Mouse (Mus musculus) kidney, embryonic 14.5 days (tissue): ENCODE measurements at regions not wholly inside any gene's neighbourhood (a gene's known extent, or its start where the extent isn't known, plus 50 kb on each side); places are given as distances from the start of the nearest gene placed in this dataset.

Experiments used
- ATAC-seq: fragments of 200-750 bp; cut with Nextera tagmentation; 2 replicates; pipeline ENCODE4 v1.8.0; 2017; ENCODE audit warnings: moderate number of reproducible peaks, mild to moderate bottlenecking, moderate TSS enrichment, moderate library complexity; ENCODE audit not compliant: low FRiP score, low TSS enrichment
- H3K27ac ChIP-seq: fragments of 300-500 bp; sonication (generic); 2 replicates; pipeline ENCODE4 v1.5.1; 2014; ENCODE audit warnings: low read depth, mild to moderate bottlenecking, low read length, moderate library complexity, mixed read lengths
- H3K27me3 ChIP-seq: fragments of 300-500 bp; sonication (generic); 2 replicates; pipeline ENCODE4 v1.6.1; 2014; ENCODE audit warnings: mild to moderate bottlenecking, low read length; ENCODE audit not compliant: control insufficient read depth, insufficient read depth
- H3K36me3 ChIP-seq: fragments of 300-500 bp; sonication (generic); 2 replicates; pipeline ENCODE4 v1.6.1; 2014; ENCODE audit warnings: low read length, mixed read lengths; ENCODE audit not compliant: control insufficient read depth, insufficient read depth
- H3K4me1 ChIP-seq: fragments of 300-500 bp; sonication (generic); 2 replicates; pipeline ENCODE4 v1.6.1; 2014; ENCODE audit warnings: low read length, mixed read lengths; ENCODE audit not compliant: control insufficient read depth, insufficient read depth
- H3K4me2 ChIP-seq: fragments of 300-500 bp; sonication (generic); replicated peaks from 2 replicates; pipeline ENCODE4 v1.6.1; 2014; ENCODE audit warnings: low read depth, mild to moderate bottlenecking, low read length
- H3K4me3 ChIP-seq: fragments of 300-500 bp; sonication (generic); 2 replicates; pipeline ENCODE4 v1.5.1; 2014; ENCODE audit warnings: mild to moderate bottlenecking, low read length
- H3K9ac ChIP-seq: fragments of 300-500 bp; sonication (generic); 2 replicates; pipeline ENCODE4 v1.6.1; 2014; ENCODE audit warnings: low read depth, mild to moderate bottlenecking, low read length, moderate library complexity
- H3K9me3 ChIP-seq: fragments of 300-500 bp; sonication (generic); 2 replicates; pipeline ENCODE4 v1.6.1; 2016; ENCODE audit warnings: low read length; ENCODE audit not compliant: control insufficient read depth
- WGBS: fragments of 180-500 bp; shearing (Covaris S2); extraction: QIAGEN DNeasy Blood & Tissue Kit; methylation state at CpG from one replicate; pipeline ENCODE4 v1.1.7; 2014; 5-methylcytosine and 5-hydroxymethylcytosine counted together

DNA sequence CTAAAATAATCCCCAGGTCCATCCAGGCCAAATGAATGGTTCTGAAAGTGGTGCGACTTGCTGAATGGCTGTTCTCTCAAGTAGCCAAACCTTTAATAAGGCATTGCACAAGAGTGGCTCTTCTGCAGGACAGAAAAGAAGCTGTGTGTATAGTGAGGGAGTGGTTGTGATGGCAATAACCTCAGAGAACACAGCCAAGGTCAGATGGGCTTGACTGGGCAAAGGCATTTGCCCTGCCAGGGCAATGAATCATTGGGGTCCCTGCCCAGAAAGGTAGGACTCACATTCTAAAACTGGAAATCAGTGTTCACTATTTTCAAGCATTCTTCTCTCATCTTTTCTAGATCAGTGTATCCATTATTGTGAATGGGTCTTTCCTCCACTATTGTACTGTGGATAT is 295.4 kb upstream of the Usp25 start:
- Histone ChIP-seq H3K27me3 (no peaks in the 10 kb centered on the region), H3K4me1 (no peaks in the 10 kb centered on the region), H3K4me2 (no peak overlapping the region), H3K36me3 (no peaks in the 10 kb centered on the region), H3K9ac (no peak overlapping the region), H3K27ac (no peak overlapping the region), H3K9me3 (no peaks in the 10 kb centered on the region), H3K4me3 (no peak overlapping the region)
- WGBS, result 90% methylated on average over 1 of the region's 1 CpGs
- ATAC-seq, result no peak

- no peak overlapping the region for H3K27ac ChIP-seq
- WGBS, result 27% methylated on average over 6 of the region's 6 CpGs
- no peaks in the 10 kb centered on the region for H3K27me3 ChIP-seq
- H3K36me3 ChIP-seq, result no peaks in the 10 kb centered on the region
- H3K9me3 ChIP-seq, result no peaks in the 10 kb centered on the region
- H3K4me3 ChIP-seq, result no peak overlapping the region
- no peak overlapping the region for H3K9ac ChIP-seq
- no peak for ATAC-seq
- no peak overlapping the region for H3K4me2 ChIP-seq
- no peaks in the 10 kb centered on the region for H3K4me1 ChIP-seq
These were observed 318.6 kb upstream of the Usp25 start for GRCm38 (mm10) chr16:76694913-76695312.

DNA sequence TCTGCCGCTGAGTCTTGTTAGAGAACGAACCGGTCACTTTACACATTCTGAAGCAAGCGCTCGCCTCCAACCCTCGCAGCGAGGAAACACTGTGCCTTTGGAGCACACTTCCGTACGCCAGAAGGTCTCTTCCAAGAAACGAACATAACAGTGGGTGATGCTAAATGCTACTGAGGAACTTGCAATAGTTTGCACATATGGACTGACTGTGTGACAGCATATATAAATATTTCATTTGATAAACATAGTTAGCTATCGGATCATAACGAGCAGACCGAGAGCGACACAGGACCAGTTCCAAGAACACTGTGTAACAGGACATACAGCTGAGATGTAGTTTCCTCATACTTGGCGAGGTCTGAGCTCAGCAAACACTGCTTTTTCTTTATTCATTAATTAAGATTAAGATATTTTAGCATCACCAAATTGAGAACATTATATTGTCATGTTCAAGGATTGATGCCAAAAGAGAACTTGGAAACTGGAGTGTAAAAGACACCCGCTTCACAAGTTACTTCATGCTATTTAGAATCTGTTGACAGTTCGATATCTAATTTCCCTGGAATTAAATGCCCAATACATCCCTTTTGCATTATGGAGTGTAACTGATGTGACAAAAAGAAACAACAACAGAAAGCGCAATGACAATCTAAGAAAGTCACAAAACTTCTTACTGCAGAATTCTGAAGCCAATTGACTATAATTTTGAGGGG is 314.3 kb upstream of the Nrip1 start:
- ATAC-seq, result no peak
- no peak overlapping the region for H3K4me2 ChIP-seq
- WGBS, result 95% methylated on average over 18 of the region's 18 CpGs

DNA sequence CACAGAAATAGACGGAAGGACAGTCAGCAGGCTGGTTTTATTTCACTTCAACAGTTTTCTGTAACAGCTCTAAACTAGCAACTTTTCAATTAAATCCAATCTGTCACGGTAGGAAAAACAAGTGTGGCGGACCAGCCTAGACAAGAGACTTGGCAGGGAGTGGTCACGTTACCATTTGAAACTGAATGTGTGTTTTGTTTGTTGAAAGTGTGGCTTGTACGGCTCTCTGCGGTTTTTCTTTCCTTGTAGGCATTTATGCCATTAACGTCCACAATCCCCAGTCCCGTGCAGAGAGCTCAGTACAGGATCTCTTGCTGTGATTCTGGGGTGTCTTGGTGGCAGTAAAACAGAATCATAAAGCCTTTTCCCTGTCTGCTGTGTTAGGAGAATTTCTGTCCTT is 311.9 kb upstream of the Nrip1 start:
- Histone ChIP-seq H3K27me3 (no peaks in the 10 kb centered on the region), H3K4me1 (no peaks in the 10 kb centered on the region), H3K9me3 (no peaks in the 10 kb centered on the region), H3K9ac (no peak overlapping the region), H3K36me3 (no peaks in the 10 kb centered on the region), H3K4me3 (no peak overlapping the region), H3K4me2 (no peak overlapping the region), H3K27ac (no peak overlapping the region)
- WGBS, result 44% methylated on average over 8 of the region's 8 CpGs
- ATAC-seq, result no peak

More for the DNA sequence above, 314.3 kb upstream of the Nrip1 start:
- Histone ChIP-seq H3K27ac (no peak overlapping the region), H3K9ac (no peak overlapping the region), H3K4me3 (no peak overlapping the region), H3K9me3 (no peaks in the 10 kb centered on the region), H3K4me1 (no peaks in the 10 kb centered on the region), H3K36me3 (no peaks in the 10 kb centered on the region), H3K27me3 (no peaks in the 10 kb centered on the region)

GRCm38 (mm10) chr16:76680061-76680911 is 306.7 kb upstream of the Nrip1 start:
- no peaks in the 10 kb centered on the region for H3K9me3 ChIP-seq
- 45% methylated on average over 19 of the region's 19 CpGs for WGBS
- peak overlapping the region; percentile 36 for H3K4me2 ChIP-seq
- H3K27me3 ChIP-seq, result no peaks in the 10 kb centered on the region
- H3K27ac ChIP-seq, result peak overlapping the region; percentile 44; the same call in 1 of the 2 replicates
- H3K9ac ChIP-seq, result no peak overlapping the region
- H3K36me3 ChIP-seq, result no peaks in the 10 kb centered on the region
- peak overlapping the region; percentile 17 for H3K4me3 ChIP-seq
- no peaks in the 10 kb centered on the region for H3K4me1 ChIP-seq
- peak; percentile 52; the same call in 1 of the 2 replicates for ATAC-seq

DNA sequence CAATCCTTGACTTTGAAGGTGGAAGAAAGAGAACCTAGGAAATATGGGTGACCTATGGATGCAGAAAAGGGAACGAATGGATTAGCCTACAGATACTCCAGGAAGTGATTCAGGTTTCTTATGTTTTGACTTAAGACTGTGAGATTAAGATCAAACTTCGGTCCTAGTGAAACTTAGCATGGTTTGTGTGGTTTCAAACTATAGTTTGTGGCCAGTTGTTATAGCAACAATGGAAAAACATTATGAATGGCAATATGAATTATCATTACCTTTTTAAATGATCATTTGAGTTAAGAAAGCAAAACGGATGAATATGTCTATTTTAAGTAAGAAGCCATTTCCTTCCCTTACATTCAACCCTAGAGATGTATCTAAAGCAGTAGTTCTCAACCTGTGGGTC is 305.3 kb upstream of the Nrip1 start:
- no peak overlapping the region for H3K9ac ChIP-seq
- ATAC-seq, result no peak
- H3K4me3 ChIP-seq, result no peak overlapping the region
- H3K4me2 ChIP-seq, result no peak overlapping the region
- no peaks in the 10 kb centered on the region for H3K36me3 ChIP-seq
- H3K27me3 ChIP-seq, result no peaks in the 10 kb centered on the region
- no peaks in the 10 kb centered on the region for H3K4me1 ChIP-seq
- no peaks in the 10 kb centered on the region for H3K9me3 ChIP-seq
- WGBS, result 87% methylated on average over 3 of the region's 3 CpGs
- H3K27ac ChIP-seq, result no peak overlapping the region

DNA sequence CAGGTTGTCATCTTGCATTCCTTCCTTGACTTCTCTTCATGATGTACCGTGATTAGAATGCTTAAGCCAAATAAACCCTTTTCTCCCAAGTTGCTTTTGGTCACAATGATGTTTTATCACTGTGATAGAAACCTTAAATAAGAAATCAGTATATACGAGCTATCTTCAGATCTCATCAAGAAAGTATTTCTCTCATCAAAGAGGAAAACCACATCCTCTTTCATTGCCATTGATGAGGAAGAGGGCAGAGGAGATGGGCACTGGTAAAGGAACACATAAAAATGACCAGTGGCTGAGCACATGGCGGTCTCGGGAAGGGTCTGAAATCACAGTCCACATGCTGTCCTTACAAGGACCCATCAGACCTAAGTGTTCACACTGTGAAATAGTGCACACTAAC is 296.2 kb upstream of the Nrip1 start:
- Histone ChIP-seq H3K27ac (no peak overlapping the region), H3K4me3 (no peak overlapping the region), H3K4me1 (no peaks in the 10 kb centered on the region), H3K4me2 (no peak overlapping the region), H3K9ac (no peak overlapping the region), H3K36me3 (no peaks in the 10 kb centered on the region), H3K9me3 (no peaks in the 10 kb centered on the region), H3K27me3 (no peaks in the 10 kb centered on the region)
- 93% methylated on average over 4 of the region's 4 CpGs for WGBS
- no peak for ATAC-seq

GRCm38 (mm10) chr16:76667046-76667445 is 293.4 kb upstream of the Nrip1 start:
- WGBS, result 41% methylated on average over 3 of the region's 3 CpGs
- Histone ChIP-seq H3K4me3 (no peak overlapping the region), H3K36me3 (no peaks in the 10 kb centered on the region), H3K4me2 (no peak overlapping the region), H3K27ac (no peak overlapping the region), H3K9ac (no peak overlapping the region), H3K27me3 (no peaks in the 10 kb centered on the region), H3K4me1 (no peaks in the 10 kb centered on the region), H3K9me3 (no peaks in the 10 kb centered on the region)
- no peak for ATAC-seq

DNA sequence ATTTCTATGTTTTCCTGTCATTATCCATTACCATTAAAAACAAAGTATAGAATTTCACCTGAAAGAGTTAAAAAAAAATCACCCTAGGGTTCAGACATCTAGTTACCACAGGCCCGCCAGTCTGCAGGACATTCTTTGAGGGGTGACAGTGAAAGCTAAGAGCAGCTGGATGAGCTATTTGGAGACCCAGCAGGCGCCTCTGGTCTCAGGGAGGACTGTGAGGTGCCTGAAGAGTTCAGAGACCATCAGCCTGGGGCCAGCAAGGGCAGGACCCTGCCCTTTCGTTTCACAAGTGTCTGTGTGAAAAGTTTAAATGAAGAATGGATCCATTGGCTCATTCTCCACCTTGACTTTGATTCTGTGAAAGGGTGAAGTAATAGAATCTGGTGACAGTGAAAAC is 281.5 kb upstream of the Nrip1 start:
- H3K9ac ChIP-seq, result no peak overlapping the region
- no peak for ATAC-seq
- WGBS, result 24% methylated on average over 3 of the region's 3 CpGs
- H3K4me2 ChIP-seq, result no peak overlapping the region
- no peak overlapping the region for H3K27ac ChIP-seq
- no peaks in the 10 kb centered on the region for H3K4me1 ChIP-seq
- H3K36me3 ChIP-seq, result no peaks in the 10 kb centered on the region
- no peak overlapping the region for H3K4me3 ChIP-seq
- no peaks in the 10 kb centered on the region for H3K27me3 ChIP-seq
- H3K9me3 ChIP-seq, result no peaks in the 10 kb centered on the region
